Mouse (Mus musculus): ENCODE measurements around the gene Lpxn.

Lpxn gene

DNA sequence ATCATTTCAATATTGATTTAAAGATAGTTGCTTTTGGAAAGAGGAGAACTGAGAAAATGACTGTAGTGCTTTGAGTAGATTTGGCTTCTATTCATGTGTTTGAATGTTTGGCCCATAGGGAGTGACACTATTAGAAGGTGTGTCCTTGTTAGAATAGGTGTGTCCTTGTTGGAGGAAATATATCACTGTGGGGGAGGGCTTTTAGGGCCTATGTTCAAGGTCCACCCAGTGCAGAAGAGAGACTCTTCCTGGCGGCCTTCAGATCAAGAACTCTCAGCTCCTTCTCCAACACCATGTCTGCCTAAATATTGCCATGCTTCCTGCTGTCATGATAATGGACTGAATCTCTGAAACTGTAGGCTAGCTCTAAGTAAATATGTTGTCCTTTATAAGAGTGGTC is 8.2 kb downstream of the Lpxn start:
- no peak for DNase-seq (ENCODE audit: low spot score in 2 of 2)

- no peak for DNase-seq (ENCODE audit: low spot score in 2 of 2)
Observed at GRCm38 (mm10) chr19:12805730-12806129, 9.7 kb downstream of the Lpxn start.

GRCm38 (mm10) chr19:12806214-12806613 is 10.2 kb downstream of the Lpxn start:
- DNase-seq (ENCODE audit: low spot score in 2 of 2): no peak

DNA sequence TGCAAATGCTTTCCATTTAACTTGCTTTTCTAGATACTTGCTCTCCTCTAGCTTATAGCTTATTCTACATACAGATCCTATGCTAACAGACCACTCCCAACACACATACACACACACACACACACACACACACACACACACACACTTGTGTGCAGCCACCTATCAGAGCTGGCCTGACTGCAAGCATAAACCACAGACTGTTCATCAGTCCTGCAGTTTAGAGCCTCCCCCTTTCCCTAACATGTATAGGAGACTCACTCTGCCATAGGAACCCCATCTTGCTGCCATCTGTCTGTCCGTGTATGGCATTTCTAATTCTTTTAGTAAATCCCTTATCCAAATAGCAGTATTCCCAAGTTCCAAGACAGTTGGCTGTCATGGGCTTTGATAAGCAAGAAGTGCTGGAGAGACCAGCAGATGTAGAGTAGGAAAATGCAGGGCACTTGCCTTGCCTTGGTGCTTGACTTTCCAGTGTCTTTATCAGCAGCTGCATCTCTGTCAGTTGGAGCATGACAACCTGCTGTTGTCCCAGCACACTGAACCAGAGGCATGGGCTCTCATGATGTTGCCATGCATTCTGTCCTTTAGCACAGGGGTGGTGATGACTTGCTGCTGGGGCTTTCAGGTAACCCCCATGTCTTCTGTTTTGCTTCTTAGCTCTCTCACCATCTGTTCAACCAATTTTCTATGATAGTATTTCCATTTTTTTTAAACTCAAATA is 16.8 kb downstream of the Lpxn start:
- no peak for DNase-seq (ENCODE audit: low spot score in 2 of 2)

- DNase-seq (ENCODE audit: low spot score in 2 of 2): no peak
Observed at GRCm38 (mm10) chr19:12813883-12814282, 17.9 kb downstream of the Lpxn start.

GRCm38 (mm10) chr19:12818507-12818906 is 22.5 kb downstream of the Lpxn start:
- DNase-seq (ENCODE audit: low spot score in 2 of 2): no peak

- no peak for DNase-seq (ENCODE audit: low spot score in 2 of 2)
Observed at GRCm38 (mm10) chr19:12820383-12820782, 24.4 kb downstream of the Lpxn start.

DNA sequence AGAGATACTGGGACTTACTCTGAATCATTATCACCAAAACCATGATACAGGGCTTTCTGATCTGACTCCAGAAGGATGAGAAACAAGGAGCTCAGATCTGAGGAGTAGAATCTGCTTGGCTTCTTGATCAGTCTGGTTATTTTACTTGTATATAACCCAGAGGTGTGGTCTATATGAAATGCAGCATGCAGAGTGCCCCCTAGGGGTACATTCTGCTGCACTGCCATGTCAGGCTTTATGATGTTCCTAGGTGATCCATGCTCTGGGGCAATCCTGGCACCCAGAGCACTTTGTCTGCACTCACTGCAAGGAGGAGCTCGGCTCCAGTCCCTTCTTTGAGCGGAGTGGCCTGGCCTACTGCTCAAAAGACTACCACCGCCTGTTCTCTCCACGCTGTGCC is 28.6 kb downstream of the Lpxn start:
- DNase-seq (ENCODE audit: low spot score in 2 of 2): no peak

DNA sequence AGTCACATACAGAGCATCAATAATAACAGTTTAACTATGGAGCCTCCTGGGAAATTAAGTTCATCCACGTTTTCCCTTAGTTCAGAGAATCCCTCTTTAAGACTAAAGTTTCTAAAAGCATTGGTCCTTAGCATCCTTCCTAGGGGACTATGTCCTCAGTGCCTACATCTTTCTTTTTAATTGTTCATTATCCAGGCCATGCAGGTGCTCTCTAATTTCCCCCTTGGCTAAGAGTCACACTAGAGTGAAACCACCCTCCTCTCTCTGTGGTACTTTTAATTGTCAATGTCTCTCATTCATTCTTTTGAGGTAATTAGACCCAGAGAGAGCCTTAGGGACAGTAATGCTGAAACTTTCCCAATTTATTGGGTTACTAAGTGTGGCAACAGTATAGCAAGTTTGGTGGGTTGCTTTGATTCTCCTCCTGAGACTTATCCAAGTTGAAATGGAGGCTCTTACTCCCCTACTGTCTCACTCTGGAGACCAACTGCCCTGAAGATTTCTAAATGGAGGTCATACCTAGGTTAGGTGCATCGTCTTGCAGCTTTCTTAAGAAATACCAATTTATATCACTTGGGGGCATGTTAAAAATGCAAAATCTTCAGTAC is 34.9 kb downstream of the Lpxn start:
- DNase-seq (ENCODE audit: low spot score in 2 of 2): no peak

- no peak for DNase-seq (ENCODE audit: low spot score in 2 of 2)
Observed at GRCm38 (mm10) chr19:12831559-12831958, 35.6 kb downstream of the Lpxn start.

DNA sequence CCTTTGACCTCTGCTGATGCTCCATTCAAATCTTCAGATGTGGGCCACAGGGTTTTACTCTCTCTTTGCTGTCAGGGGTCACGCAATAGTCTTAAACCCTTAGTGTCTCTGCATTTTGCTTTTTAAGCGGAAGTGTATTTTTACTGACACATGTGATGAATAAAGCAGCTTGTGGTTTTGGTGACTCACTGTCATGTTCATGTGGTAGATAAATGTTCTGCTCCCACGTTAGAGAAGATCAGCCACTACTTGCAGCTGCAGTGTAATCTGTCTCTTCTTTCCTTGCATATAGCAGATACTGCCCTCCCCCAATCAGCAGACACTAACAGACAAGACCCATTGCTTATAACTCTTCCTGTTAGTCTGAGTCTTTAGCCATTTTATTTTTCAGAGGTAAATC is 37.6 kb downstream of the Lpxn start:
- no peak for DNase-seq (ENCODE audit: low spot score in 2 of 2)

- no peak for DNase-seq (ENCODE audit: low spot score in 2 of 2)
Observed at GRCm38 (mm10) chr19:12838507-12838906, 42.5 kb downstream of the Lpxn start.

DNA sequence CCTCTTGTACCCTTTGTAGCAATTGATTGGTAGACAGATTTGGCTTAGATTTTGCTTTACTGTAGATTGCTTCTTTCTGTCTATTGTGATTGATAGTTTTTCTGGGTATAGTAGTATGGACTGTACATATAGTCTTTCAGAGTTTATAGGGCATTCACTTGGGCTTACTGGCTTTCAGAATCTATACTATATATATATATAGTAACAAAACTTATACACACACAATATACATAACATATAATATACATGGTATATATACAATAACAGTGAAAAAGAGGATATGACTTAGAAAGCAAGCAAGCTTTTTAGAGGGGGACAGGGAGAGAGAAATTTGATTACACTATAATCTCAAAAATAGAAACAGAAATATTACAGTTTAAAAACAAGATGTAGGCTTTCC is 50.4 kb downstream of the Lpxn start, which contains the start of gene Gm5244:
Gene Gm5244 (plus strand): TSS at position 301 of the 400 bp plus-strand sequence.
- no peak for DNase-seq (ENCODE audit: low spot score in 2 of 2)

- DNase-seq (ENCODE audit: low spot score in 2 of 2): no peak
Observed at GRCm38 (mm10) chr19:12856983-12857382, 61.0 kb downstream of the Lpxn start, which contains the start of gene Olfr1444. Gene Olfr1444, plus strand, starts transcription at chr19:12857283.

All from spleen, postnatal 4 days (tissue).